Mouse (Mus musculus): ENCODE data around the gene Birc2. TPM values are rescaled to one million over a fixed set of nuclear protein-coding genes. Genes with fewer than 3 reads are reported as not detected.

The Birc2 gene
- polyA plus RNA-seq, 1 experiment, result 37.3 TPM

- no peak for TF ChIP-seq CTCF (IDR thresholded peaks at IDR 0.05; ENCODE audit: borderline replicate concordance, extremely low read depth, insufficient read depth, insufficient read length)
- no peak for TF ChIP-seq POLR2A (IDR thresholded peaks at IDR 0.05; ENCODE audit: borderline replicate concordance, extremely low read depth, insufficient read depth, insufficient read length, poor library complexity, severe bottlenecking)
- no peak for DNase-seq (ENCODE audit: low read depth)
These were observed 56.4 kb downstream of the Birc2 start for GRCm38 (mm10) chr9:7780250-7781150.

- DNase-seq (ENCODE audit: low read depth), result no peak
- TF ChIP-seq POLR2A (IDR thresholded peaks at IDR 0.05; ENCODE audit: borderline replicate concordance, extremely low read depth, insufficient read depth, insufficient read length, poor library complexity, severe bottlenecking) (no peak), CTCF (IDR thresholded peaks at IDR 0.05; ENCODE audit: borderline replicate concordance, extremely low read depth, insufficient read depth, insufficient read length) (no peak)
These were observed 57.1 kb downstream of the Birc2 start for GRCm38 (mm10) chr9:7779786-7780185.

GRCm38 (mm10) chr9:7778771-7779170, 58.1 kb downstream of the Birc2 start:
- no peak for DNase-seq (ENCODE audit: low read depth)
- TF ChIP-seq POLR2A (IDR thresholded peaks at IDR 0.05; ENCODE audit: borderline replicate concordance, extremely low read depth, insufficient read depth, insufficient read length, poor library complexity, severe bottlenecking) (no peak), CTCF (IDR thresholded peaks at IDR 0.05; ENCODE audit: borderline replicate concordance, extremely low read depth, insufficient read depth, insufficient read length) (no peak)

- TF ChIP-seq POLR2A (IDR thresholded peaks at IDR 0.05; ENCODE audit: borderline replicate concordance, extremely low read depth, insufficient read depth, insufficient read length, poor library complexity, severe bottlenecking) (no peak), CTCF (IDR thresholded peaks at IDR 0.05; ENCODE audit: borderline replicate concordance, extremely low read depth, insufficient read depth, insufficient read length) (no peak)
- DNase-seq (ENCODE audit: low read depth), result no peak
These were observed 59.2 kb downstream of the Birc2 start for GRCm38 (mm10) chr9:7777652-7778051.

- no peak for TF ChIP-seq POLR2A (IDR thresholded peaks at IDR 0.05; ENCODE audit: borderline replicate concordance, extremely low read depth, insufficient read depth, insufficient read length, poor library complexity, severe bottlenecking)
- no peak for TF ChIP-seq CTCF (IDR thresholded peaks at IDR 0.05; ENCODE audit: borderline replicate concordance, extremely low read depth, insufficient read depth, insufficient read length)
- no peak for DNase-seq (ENCODE audit: low read depth)
These were observed 59.9 kb downstream of the Birc2 start for GRCm38 (mm10) chr9:7776940-7777339.

GRCm38 (mm10) chr9:7775986-7776385, 60.9 kb downstream of the Birc2 start:
- TF ChIP-seq CTCF (IDR thresholded peaks at IDR 0.05; ENCODE audit: borderline replicate concordance, extremely low read depth, insufficient read depth, insufficient read length) (no peak), POLR2A (IDR thresholded peaks at IDR 0.05; ENCODE audit: borderline replicate concordance, extremely low read depth, insufficient read depth, insufficient read length, poor library complexity, severe bottlenecking) (no peak)
- DNase-seq (ENCODE audit: low read depth), result no peak

- DNase-seq (ENCODE audit: low read depth), result no peak
- no peak for TF ChIP-seq POLR2A (IDR thresholded peaks at IDR 0.05; ENCODE audit: borderline replicate concordance, extremely low read depth, insufficient read depth, insufficient read length, poor library complexity, severe bottlenecking)
- no peak for TF ChIP-seq CTCF (IDR thresholded peaks at IDR 0.05; ENCODE audit: borderline replicate concordance, extremely low read depth, insufficient read depth, insufficient read length)
These were observed 61.9 kb downstream of the Birc2 start for GRCm38 (mm10) chr9:7775011-7775410.

GRCm38 (mm10) chr9:7774538-7774937, 62.3 kb downstream of the Birc2 start:
- no peak for DNase-seq (ENCODE audit: low read depth)
- TF ChIP-seq POLR2A (IDR thresholded peaks at IDR 0.05; ENCODE audit: borderline replicate concordance, extremely low read depth, insufficient read depth, insufficient read length, poor library complexity, severe bottlenecking) (no peak), CTCF (IDR thresholded peaks at IDR 0.05; ENCODE audit: borderline replicate concordance, extremely low read depth, insufficient read depth, insufficient read length) (no peak)

GRCm38 (mm10) chr9:7773686-7774085, 63.2 kb downstream of the Birc2 start:
- TF ChIP-seq POLR2A (IDR thresholded peaks at IDR 0.05; ENCODE audit: borderline replicate concordance, extremely low read depth, insufficient read depth, insufficient read length, poor library complexity, severe bottlenecking) (no peak), CTCF (IDR thresholded peaks at IDR 0.05; ENCODE audit: borderline replicate concordance, extremely low read depth, insufficient read depth, insufficient read length) (no peak)
- no peak for DNase-seq (ENCODE audit: low read depth)

GRCm38 (mm10) chr9:7772773-7773454, 64.0 kb downstream of the Birc2 start:
- DNase-seq (ENCODE audit: low read depth), result peak; percentile 14
- no peak for TF ChIP-seq POLR2A (IDR thresholded peaks at IDR 0.05; ENCODE audit: borderline replicate concordance, extremely low read depth, insufficient read depth, insufficient read length, poor library complexity, severe bottlenecking)
- TF ChIP-seq CTCF (IDR thresholded peaks at IDR 0.05; ENCODE audit: borderline replicate concordance, extremely low read depth, insufficient read depth, insufficient read length), result no peak

- TF ChIP-seq CTCF (IDR thresholded peaks at IDR 0.05; ENCODE audit: borderline replicate concordance, extremely low read depth, insufficient read depth, insufficient read length) (no peak), POLR2A (IDR thresholded peaks at IDR 0.05; ENCODE audit: borderline replicate concordance, extremely low read depth, insufficient read depth, insufficient read length, poor library complexity, severe bottlenecking) (no peak)
- no peak for DNase-seq (ENCODE audit: low read depth)
These were observed 64.5 kb downstream of the Birc2 start for GRCm38 (mm10) chr9:7772361-7772760.

Measured in brain, embryonic 14.5 days (tissue).